Mouse (Mus musculus) layer of hippocampus, postnatal 25 days (tissue): ENCODE data around the gene Asap2. TPM values are rescaled to one million over a fixed set of nuclear protein-coding genes. Genes with fewer than 3 reads are reported as not detected.

ENCODE experiments used
- DNase-seq, 2 experiments: peaks; one replicate each; pipeline ENCODE4 v3.0.0; 2022; ENCODE audit warnings: mixed read lengths in 2 of 2, low spot score in 1 of 2; ENCODE audit errors: extremely low spot score in 1 of 2
- total RNA-seq, 2 experiments: library from RNA; stranded (reverse); gene quantifications; 2 replicates each; pipeline ENCODE4 v1.2.3; 2021

Gene Asap2
- total RNA-seq, 2 experiments from 2014 or later: 39.1 to 42.4 TPM

DNA sequence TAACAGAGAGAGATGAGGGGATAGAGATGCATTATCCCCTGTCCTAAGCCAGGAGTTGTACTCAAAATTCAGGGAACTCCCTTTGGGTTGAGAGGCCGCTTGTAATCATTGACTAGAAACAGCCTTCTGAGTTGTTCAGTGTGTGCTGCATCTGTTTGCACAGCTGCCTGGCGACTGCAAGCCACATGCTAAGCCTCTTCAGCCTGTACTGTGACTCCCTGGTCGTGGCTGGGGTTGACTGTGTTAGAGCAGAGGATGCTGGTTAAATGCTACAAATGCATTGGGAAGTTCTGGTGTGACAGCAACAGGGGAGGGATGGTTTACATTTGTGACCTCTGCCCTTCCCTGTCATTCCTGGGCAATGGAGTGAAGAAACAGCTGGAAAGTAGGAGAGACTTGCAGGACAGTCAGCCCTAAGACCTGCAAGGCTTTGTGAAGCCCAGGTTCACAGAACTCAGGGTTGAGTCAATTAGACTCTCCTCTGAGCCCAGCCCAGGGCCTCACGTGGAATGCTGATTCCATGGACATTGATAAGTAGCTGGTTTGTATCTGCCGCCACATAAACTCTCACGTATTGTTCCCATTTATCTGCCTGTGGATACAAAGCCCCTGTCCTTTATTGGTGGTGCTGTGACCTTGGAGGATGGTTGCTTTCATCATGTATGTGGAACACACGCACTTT lies 257.6 kb downstream of the Asap2 start:
- no peak for DNase-seq

DNA sequence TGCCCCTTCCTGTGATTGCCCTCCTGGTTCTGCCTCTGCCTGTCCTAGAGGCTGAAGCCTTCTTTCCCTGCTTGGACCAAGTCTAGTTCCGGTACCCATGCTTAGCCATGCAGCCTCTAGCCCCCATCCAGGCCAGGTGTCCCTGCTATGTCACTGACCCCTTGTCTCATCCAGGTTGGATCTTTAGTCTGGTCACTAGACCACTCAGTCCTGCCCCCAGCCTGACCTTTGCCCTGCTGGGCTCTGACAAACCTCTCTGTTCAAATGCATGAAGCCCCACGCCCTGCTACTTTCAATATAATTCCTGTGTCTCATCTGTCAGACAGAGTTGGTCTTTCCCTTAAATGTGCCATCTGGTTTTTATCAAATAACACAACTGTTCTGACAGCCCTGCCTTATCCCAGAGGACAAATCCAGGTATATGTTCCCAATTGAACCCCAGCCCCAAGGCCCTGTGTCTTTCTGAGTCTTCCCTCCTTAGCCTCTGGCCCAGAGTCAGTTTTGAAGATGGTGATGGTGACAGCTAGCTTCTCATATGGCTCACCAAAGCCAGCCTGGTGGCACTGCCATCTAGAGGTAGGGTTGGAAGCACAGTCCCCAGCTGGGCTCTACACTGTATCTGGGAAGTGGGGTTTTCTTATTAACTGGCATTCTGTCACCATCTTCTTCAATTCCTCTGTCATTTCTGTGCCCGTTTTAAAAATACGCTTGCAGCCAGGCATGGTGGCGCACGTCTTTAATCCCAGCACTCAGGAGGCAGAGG lies 270.4 kb downstream of the Asap2 start:
- DNase-seq: no peak

DNA sequence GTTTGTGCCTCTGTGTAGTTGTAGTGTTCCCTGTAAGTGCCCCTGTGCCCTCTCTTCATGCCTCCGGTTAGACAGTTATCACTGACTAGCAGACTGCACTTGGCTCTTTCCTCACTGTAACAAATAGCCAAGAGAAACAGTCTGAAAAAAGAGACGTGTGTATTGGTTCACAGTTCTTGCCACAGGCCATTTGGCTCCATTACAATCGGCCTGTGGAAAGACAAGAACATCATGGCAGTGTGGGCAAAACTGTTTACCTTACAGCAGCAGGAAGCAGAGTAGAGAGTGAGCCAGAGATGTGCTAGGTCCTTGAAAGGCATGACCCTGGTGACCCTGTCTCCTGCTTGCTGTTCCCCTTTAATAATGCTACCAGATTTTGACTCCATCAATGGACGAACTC lies 271.3 kb downstream of the Asap2 start:
- DNase-seq: no peak

DNA sequence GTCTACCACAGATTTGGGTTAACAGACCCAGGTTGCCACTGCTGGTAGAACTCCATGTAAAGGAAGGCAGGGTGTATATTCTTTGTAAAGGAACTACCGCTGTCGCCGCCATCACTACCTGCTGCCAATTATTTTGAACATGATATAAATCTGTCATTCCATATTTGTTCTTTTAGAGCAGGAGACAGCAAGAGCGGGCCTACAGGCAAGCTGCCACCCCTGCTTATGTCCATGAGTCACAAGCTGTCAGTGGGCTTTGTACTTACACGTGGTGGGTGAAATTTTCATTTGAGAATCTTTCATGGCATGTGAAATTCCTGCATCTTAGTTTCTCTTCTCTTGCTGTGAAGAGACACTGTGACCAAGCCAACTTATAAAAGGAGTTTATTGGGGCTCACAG lies 273.0 kb downstream of the Asap2 start:
- no peak for DNase-seq

DNA sequence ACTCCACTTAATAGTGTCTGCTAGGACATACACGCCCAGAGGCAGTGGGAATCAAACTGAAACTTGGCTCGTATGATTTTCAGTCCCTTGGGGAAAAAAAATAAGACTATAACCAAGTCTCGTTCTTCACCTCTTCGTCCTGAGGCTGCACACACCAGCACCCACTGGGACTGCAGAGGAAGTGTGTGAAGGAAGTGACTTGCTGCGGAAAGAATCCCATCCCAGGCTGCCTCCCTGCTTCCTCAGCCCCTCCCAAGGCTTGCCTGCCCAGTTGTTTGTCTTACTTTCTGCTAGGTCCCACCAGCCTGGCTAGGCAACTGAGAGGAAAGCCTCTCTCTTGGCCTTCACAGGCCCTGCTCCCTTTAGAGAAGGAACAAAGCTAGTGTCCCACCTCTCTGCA lies 274.0 kb downstream of the Asap2 start:
- DNase-seq: no peak

DNA sequence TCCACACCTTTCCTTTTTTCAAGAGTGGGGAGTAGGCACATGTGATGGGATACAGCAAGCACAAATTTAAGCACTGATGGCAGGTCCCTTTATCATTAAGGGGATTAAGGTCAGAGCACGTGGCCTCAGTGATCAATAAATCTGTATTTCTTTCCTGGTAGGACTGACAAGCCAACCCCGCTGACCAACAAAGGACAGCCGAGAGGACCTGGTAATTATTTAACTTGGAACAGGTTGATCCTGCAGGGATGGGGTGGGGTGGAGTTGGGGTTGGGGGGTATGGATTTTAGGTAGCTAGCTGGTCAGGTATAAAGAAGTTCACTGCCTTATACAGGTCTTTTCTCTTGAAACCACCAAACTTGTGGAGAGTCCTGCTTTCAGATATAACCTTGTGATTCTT lies 274.7 kb downstream of the Asap2 start:
- no peak for DNase-seq

DNA sequence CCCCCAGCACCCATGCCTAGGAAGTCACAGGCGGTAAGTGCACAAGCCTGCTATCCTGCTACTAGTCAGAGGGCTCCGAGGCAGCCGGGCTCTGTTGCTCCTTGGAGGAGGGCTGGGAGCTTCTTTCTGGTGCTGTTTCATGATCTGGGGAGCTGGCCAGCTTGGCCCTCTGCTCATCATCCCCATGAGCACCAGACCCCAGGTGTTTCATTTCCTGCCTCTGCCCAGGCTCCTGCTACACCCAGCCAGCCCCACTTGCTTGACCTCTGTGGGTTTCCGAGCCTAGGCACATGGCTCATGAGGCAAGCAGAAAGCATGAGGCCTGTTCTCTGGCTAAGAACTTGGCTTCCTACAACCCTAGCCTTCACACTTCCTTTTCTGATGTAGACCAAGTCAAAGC lies 275.2 kb downstream of the Asap2 start:
- DNase-seq: no peak

DNA sequence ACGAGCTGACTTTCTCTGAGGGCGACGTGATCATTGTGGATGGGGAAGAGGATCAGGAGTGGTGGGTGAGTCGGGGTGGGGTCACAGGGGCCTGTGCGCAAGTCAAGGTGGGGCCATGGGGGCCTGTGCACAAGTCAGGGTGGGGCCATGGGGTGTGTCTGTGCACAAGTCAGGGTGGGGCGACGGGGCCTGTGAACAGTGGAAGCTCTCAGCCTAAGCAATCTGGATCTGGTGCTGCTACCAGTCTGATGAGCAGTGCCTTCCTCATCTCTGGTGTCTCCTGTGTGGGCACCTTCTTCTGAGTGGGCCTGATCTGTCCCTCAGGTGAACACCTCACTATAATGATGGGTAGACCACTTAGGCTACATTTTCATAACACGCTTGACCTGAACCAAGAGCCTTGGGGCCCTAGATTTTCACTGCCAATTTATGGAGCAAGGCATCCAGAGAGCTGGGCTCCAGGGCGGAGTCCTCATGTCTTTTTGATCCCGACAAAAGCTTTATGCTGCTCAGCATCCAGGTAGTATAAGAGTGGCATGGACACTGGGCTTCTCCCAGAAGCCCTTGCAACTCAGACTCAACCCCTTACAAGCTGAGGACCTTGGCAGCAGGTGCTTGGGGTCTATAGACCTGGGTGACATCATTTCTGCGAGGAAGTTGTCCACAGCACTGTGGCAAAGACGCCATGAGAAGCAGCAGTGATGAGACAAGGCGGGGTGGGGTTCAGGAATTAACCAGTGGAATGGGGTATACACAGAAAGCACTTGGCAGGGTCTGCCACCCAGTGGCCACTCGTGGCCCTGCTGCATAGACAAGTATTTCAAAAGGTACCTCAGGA lies 275.9 kb downstream of the Asap2 start:
- peak; percentile 54 to 63 for DNase-seq

DNA sequence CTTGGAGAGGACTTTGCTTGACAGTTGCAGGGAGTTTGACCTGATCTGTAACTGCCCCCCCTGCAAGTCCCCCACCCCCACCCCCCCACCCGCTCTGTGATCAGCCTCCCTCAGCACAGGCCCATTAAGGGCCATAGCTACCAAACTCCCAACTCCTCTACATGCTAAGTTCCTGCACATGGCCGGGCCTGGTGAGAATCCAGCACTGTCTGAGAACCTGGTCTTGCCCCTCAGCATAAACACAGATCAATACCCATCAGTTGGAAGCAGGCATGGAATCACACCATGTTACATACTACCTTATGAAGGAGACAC lies 276.5 kb downstream of the Asap2 start:
- DNase-seq: no peak

DNA sequence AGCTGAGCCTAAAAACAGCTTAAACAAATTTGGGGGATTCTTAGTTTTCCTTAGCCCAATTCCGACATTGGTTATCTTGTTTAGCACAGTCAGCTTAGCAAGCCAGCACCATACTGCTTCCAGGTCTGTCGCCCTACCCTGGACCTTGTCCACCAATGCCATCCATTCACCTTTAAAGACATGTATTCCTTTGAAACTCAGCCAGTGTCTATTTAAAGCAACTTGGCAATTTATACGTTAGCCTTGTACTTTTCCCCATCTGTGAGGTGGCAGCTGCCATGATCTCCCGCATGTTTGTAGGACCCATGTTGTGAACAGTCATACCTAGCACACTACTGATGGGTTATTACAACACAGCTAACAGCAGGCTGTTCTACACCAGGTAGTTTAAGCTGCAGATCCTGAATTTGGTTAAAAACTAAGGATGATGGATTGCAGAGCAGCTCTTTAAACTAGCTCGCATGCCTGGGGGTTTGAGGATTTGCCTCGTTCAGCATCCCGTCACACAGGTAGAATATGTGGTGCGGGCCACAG lies 277.9 kb downstream of the Asap2 start:
- DNase-seq: no peak

DNA sequence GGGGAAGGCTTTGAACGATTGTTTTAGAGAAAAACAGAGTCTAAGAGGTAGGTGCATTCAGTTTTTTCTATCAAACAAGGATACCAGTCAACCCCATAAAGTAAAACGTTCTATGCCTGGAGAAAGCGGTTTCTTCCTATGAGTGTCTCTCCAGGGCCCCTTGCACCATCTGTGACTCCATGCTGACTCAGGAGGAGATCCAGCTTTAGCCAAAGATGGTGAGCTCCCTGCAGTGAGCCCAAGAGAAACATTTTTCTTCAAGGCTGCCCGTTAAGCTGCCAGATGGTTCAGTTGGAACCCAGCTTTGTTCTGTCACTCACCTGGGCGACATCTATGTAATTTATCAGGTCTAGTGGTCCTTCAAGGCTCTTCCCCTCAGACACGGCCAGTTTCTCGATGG lies 284.2 kb downstream of the Asap2 start:
- DNase-seq: no peak

DNA sequence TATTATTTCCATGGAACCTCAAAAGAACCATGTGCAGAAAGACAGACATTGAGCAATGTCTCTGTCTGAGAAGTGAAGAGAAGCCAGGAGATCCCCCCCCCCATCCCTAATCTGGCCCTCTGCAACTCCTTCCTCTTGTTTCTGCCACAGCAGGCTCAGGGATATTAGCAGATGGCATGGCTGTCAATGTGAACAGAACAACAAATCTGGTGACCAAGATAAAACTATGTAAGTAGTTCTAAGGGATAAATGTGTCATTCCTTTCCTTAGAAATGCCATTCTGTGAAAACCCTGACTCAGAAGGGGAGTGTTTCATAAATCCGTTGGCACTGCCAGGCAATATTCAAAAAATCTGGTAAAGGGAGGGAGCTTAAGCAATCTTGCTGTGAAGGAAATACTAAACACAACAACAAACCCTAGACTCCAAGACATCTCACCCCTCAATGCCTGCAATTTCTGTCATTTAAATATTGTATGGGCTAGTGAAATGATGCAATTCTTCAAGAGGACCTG lies 287.1 kb downstream of the Asap2 start:
- no peak for DNase-seq

DNA sequence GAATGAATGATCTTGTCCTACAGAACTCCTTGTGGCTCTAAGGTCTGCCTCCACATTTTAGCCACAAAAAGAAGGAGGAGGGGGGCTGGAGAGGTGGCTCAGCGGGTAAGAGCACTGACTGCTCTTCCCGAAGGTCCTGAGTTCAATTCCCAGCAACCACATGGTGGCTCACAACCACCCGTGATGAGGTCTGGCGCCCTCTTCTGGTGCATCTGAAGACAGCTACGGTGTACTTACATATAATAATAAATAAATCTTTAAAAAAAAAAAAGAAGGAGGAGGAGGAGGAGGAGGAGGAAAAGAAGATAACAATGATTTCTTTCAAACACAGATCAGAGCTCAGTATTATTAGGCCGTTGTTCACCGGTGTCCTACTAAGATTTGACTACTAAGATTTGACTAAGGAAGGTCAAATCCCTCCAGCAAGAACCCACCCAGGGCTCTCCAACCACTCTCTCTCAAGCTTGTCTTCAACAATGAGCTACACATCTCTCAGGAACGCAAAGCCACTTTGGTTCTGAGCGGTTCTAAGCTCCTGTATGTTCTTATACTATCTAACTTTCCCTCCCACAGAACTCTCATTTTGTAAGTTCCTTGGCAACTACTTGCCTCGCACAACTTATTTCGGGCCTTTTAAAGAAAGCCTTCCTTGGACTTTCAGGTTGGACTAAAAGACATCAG lies 294.6 kb downstream of the Asap2 start, which contains the start of gene Cpsf3:
Gene Cpsf3 (plus strand): TSS at position 631 of the 681 bp plus-strand sequence.
- no peak for DNase-seq

DNA sequence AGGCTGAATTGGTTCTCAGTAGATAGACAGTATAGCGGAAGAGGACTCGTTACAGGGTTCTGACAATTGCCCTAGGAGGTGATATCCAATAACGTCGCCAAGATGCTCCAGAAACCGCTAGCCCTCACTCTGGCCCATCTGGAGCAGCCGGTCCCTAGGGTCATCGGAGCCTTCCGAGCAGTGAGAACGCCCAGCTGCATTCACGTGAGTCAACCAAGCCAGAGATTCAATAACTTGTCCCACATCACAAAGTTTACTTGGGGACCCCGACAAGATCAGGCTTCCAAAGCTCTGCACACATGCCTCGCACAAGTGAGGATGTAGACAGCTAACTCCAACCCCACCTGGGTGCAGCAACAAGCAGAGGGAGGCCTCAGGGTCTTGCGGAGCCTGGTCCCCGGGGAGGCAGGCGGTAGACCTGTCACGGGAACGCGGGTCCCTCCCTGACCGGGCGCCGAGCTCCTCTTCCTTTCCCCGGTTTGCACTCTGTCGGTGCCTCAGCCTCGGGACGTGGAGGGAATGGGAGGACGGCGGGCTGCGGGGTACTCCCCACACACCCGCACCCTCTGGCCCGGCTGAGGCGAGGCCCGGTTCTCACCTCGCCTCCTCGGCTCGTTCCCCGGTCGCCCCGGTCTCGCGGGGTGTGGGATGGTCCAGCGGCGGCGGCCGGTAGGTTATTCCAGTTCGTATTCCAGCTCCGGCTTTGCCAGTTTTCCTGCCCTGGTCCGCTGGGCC lies 295.4 kb downstream of the Asap2 start:
- DNase-seq: peak in 1 of 2 experiments; percentile 93

DNA sequence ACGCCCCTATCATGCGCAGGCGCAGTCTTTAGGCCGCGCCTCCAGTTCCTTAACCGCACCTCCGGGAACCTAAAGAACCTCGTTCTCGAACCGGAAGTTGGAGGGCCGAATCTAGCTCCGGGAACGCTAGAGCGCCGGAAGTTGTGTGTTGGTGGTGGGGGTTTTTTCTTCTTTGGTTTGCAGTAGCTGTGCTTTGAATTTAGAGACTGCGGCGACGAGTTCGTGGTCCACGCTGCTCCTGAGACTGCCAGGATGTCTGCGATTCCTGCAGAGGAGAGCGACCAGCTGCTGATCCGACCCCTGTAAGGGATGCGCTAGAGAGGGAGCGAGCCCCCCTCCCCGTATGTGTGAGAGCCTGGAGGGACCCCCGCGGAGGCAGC lies 296.0 kb downstream of the Asap2 start, which contains the start of gene Itgb1bp1:
Gene Itgb1bp1 (minus strand): TSS at position 42 of the 380 bp plus-strand sequence.
- DNase-seq: peak in 1 of 2 experiments; percentile 95

DNA sequence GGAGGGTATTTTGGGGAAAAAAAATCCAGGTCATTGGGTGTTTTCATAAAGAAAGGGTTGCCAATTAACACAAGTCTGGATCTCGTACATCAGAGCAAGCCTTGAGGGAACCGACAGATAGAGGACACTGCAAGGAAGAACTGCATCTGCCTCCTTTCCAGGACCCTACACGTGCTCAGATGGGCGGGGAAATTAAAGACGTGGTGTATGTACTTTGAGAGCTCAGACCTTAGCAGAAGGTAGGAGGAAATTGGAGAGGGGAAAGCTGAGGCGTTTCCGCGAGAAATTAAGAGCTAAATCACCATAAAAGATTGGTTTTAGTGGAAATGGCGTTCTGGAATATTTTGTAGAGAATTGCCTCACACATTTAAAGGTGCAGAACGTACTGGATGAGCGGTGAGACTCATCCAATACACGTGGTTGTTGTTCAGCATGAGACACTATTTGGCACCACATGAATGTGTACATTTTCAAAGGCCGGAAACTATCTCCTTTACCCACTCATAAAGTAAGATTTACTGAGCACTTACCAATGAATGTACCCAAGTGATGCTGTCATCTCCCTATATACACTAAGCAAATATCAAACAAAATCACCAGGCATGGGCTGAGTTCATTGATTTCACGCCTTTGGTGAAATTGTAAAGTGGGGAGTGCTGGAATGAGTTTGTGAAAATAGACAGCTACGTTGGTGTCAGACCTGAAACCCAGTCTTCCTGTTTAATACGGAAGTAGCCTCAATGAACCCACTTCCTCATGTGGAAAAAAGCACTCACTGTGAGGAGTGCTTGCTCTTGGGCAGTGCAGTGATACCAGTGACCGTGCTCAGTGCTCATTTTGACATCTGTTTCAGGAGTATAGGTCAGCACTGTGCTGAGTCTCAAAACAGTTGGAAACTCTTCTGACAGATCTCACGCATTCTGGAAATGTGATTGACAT lies 296.7 kb downstream of the Asap2 start:
- DNase-seq: no peak

DNA sequence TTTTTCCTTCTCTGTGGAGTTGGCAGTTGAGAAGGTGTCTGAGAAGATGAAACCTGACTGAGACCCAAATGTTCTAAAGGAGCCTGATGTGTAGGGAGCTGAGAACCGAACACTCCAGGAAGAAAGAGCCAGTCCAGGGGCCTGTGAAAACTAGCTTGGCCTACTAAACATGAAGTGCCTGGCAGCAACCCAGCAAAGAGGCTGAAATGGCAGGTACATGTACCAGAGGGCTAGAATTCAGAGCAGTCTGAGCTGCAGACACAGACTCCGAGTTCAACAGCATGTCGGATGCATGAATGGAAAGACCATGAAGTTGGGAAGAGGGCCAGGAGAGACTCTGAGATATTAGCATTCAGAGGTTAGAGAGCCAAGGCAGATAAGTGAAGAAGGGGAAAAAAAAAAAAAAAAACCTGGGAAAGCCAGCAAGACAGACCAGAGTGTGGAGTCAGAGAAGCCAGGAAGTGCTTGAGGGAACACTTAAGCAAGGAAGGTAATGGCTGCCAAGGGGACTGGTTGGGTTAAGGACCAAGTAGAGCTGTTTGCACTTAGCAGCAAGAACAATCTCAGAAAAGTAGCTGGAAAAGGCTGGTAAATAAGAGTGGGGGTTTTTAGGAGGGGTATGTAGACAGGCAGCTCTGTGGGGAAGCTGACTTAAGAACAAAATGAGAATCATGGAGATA lies 298.6 kb downstream of the Asap2 start:
- DNase-seq: no peak

DNA sequence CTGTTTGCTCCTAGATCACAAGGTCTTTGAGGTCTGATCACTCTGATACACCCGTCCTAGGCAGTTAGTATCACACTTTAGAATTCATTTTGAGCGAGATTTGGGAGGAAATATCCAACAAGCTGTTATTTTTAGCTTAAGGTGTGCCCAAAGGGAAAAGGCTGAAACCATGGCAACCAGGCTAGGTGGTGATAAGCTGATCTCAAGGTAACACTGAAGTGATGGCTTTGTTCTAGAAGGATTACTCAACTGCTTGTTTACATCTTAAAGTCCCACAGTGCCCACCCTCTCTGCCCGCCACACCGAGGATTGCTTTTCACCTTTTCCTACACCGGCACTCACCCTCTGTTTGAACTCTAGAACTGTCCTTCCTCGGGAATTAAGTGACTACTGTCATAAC lies 299.4 kb downstream of the Asap2 start:
- DNase-seq: no peak
